Mouse (Mus musculus) neural tube, embryonic 13.5 days (tissue): ENCODE results near the gene Lnx2. TPM values are rescaled to one million over a fixed set of nuclear protein-coding genes. Genes with fewer than 3 reads are reported as not detected.

Experiments
- ATAC-seq: fragments of 200-750 bp; cut with Nextera tagmentation; 2 replicates; pipeline ENCODE4 v1.8.0; 2017; ENCODE audit warnings: low read depth, mild to moderate bottlenecking, moderate TSS enrichment, moderate library complexity
- H3K27ac ChIP-seq: fragments of 300-500 bp; sonication (generic); replicated peaks from 2 replicates; pipeline ENCODE4 v1.5.1; 2015; ENCODE audit warnings: moderate library complexity, mild to moderate bottlenecking, inconsistent platforms
- H3K27me3 ChIP-seq: fragments of 300-500 bp; sonication (generic); 2 replicates; pipeline ENCODE4 v1.6.1; 2015; ENCODE audit warnings: mild to moderate bottlenecking, inconsistent platforms
- H3K36me3 ChIP-seq: fragments of 300-500 bp; sonication (generic); 2 replicates; pipeline ENCODE4 v1.6.1; 2015; ENCODE audit warnings: mild to moderate bottlenecking, inconsistent platforms
- H3K4me1 ChIP-seq: fragments of 300-500 bp; sonication (generic); replicated peaks from 2 replicates; pipeline ENCODE4 v1.6.1; 2015; ENCODE audit warnings: inconsistent platforms
- H3K4me2 ChIP-seq: fragments of 300-500 bp; sonication (generic); 2 replicates; pipeline ENCODE4 v1.6.1; 2015; ENCODE audit warnings: inconsistent platforms, mild to moderate bottlenecking, moderate library complexity
- H3K4me3 ChIP-seq: fragments of 300-500 bp; sonication (generic); 2 replicates; pipeline ENCODE4 v1.5.1; 2015; ENCODE audit warnings: mild to moderate bottlenecking, inconsistent platforms
- H3K9ac ChIP-seq: fragments of 300-500 bp; sonication (generic); 2 replicates; pipeline ENCODE4 v1.6.1; 2015; ENCODE audit warnings: moderate library complexity, mild to moderate bottlenecking, inconsistent platforms
- H3K9me3 ChIP-seq: fragments of 300-500 bp; sonication (generic); 2 replicates; pipeline ENCODE4 v1.6.1; 2016; ENCODE audit warnings: inconsistent platforms
- WGBS: fragments of 180-500 bp; shearing (Covaris S2); methylation state at CpG from one replicate; pipeline ENCODE4 v1.1.7; 2015; 5-methylcytosine and 5-hydroxymethylcytosine counted together
- polyA plus RNA-seq: library from polyadenylated mRNA; unstranded; fragments of >200 nt; fragmentation: Nextera tagmentation; extraction: Ambion mirVana; gene quantifications from 2 replicates; pipeline ENCODE4 v1.2.1, GENCODE M21; 2015

Gene Lnx2
- polyA plus RNA-seq, 1 experiment from 2014 or later = 7.4 TPM

GRCm38 (mm10) chr5:147056712-147057290, 19.6 kb downstream of the Lnx2 start:
- 87% methylated on average over 10 of the region's 10 CpGs for WGBS
- Histone ChIP-seq H3K27ac (no peak overlapping the region), H3K36me3 (no peaks in the 10 kb centered on the region), H3K27me3 (no peaks in the 10 kb centered on the region), H3K4me2 (no peak overlapping the region), H3K9ac (no peak overlapping the region), H3K9me3 (no peaks in the 10 kb centered on the region), H3K4me1 (peaks cover 8% of the 10 kb centered on the region), H3K4me3 (no peak overlapping the region)
- ATAC-seq = no peak

- no peaks in the 10 kb centered on the region for H3K27me3 ChIP-seq
- WGBS = 88% methylated on average over 6 of the region's 6 CpGs
- H3K36me3 ChIP-seq = no peaks in the 10 kb centered on the region
- no peak for ATAC-seq
- H3K9ac ChIP-seq = no peak overlapping the region
- H3K4me3 ChIP-seq = no peak overlapping the region
- H3K4me2 ChIP-seq = no peak overlapping the region
- no peak overlapping the region for H3K27ac ChIP-seq
- H3K4me1 ChIP-seq = peaks cover 17% of the 10 kb centered on the region
- no peaks in the 10 kb centered on the region for H3K9me3 ChIP-seq
Measured at GRCm38 (mm10) chr5:147055572-147056245, 20.7 kb downstream of the Lnx2 start.

GRCm38 (mm10) chr5:147054747-147055270, 21.6 kb downstream of the Lnx2 start:
- Histone ChIP-seq H3K4me2 (no peak overlapping the region), H3K27ac (no peak overlapping the region), H3K9ac (no peak overlapping the region), H3K4me1 (peaks cover 21% of the 10 kb centered on the region), H3K9me3 (no peaks in the 10 kb centered on the region), H3K36me3 (no peaks in the 10 kb centered on the region), H3K27me3 (no peaks in the 10 kb centered on the region), H3K4me3 (no peak overlapping the region)
- 89% methylated on average over 2 of the region's 2 CpGs for WGBS
- no peak for ATAC-seq

- H3K9me3 ChIP-seq = no peaks in the 10 kb centered on the region
- WGBS = 87% methylated on average over 6 of the region's 6 CpGs
- ATAC-seq = no peak
- H3K4me1 ChIP-seq = peaks cover 25% of the 10 kb centered on the region
- H3K36me3 ChIP-seq = no peaks in the 10 kb centered on the region
- H3K9ac ChIP-seq = no peak overlapping the region
- no peaks in the 10 kb centered on the region for H3K27me3 ChIP-seq
- no peak overlapping the region for H3K4me2 ChIP-seq
- H3K4me3 ChIP-seq = no peak overlapping the region
- H3K27ac ChIP-seq = no peak overlapping the region
Measured at GRCm38 (mm10) chr5:147054328-147054727, 22.1 kb downstream of the Lnx2 start.

- ATAC-seq = no peak
- Histone ChIP-seq H3K4me2 (no peak overlapping the region), H3K4me3 (no peak overlapping the region), H3K27me3 (no peaks in the 10 kb centered on the region), H3K36me3 (no peaks in the 10 kb centered on the region), H3K4me1 (peaks cover 25% of the 10 kb centered on the region), H3K27ac (no peak overlapping the region), H3K9me3 (no peaks in the 10 kb centered on the region), H3K9ac (no peak overlapping the region)
- 79% methylated on average over 3 of the region's 3 CpGs for WGBS
Measured at GRCm38 (mm10) chr5:147053481-147053880, 22.9 kb downstream of the Lnx2 start.

- H3K27ac ChIP-seq = no peak overlapping the region
- no peaks in the 10 kb centered on the region for H3K36me3 ChIP-seq
- no peaks in the 10 kb centered on the region for H3K27me3 ChIP-seq
- no peaks in the 10 kb centered on the region for H3K9me3 ChIP-seq
- 93% methylated on average over 6 of the region's 6 CpGs for WGBS
- no peak overlapping the region for H3K9ac ChIP-seq
- no peak overlapping the region for H3K4me3 ChIP-seq
- H3K4me2 ChIP-seq = no peak overlapping the region
- H3K4me1 ChIP-seq = peaks cover 25% of the 10 kb centered on the region
- ATAC-seq = no peak
Measured at GRCm38 (mm10) chr5:147053071-147053470, 23.3 kb downstream of the Lnx2 start.

- Histone ChIP-seq H3K27ac (no peak overlapping the region), H3K4me1 (peaks cover 25% of the 10 kb centered on the region), H3K4me2 (peak overlapping the region; percentile 30; the same call in 1 of the 2 replicates), H3K9ac (peak overlapping the region; percentile 4; the same call in 1 of the 2 replicates), H3K9me3 (no peaks in the 10 kb centered on the region), H3K4me3 (no peak overlapping the region), H3K36me3 (no peaks in the 10 kb centered on the region), H3K27me3 (no peaks in the 10 kb centered on the region)
- no peak for ATAC-seq
- 63% methylated on average over 4 of the region's 4 CpGs for WGBS
Measured at GRCm38 (mm10) chr5:147052309-147052558, 24.2 kb downstream of the Lnx2 start.

GRCm38 (mm10) chr5:147051500-147052308, 24.7 kb downstream of the Lnx2 start:
- no peak for ATAC-seq
- Histone ChIP-seq H3K27me3 (no peaks in the 10 kb centered on the region), H3K4me1 (peaks cover 25% of the 10 kb centered on the region), H3K4me3 (no peak overlapping the region), H3K9ac (peak overlapping the region; percentile 4; the same call in 1 of the 2 replicates), H3K36me3 (no peaks in the 10 kb centered on the region), H3K9me3 (no peaks in the 10 kb centered on the region), H3K4me2 (peak overlapping the region; percentile 30), H3K27ac (no peak overlapping the region)
- WGBS = 46% methylated on average over 29 of the region's 29 CpGs

GRCm38 (mm10) chr5:147050816-147051499, 25.4 kb downstream of the Lnx2 start:
- Histone ChIP-seq H3K4me1 (peaks cover 30% of the 10 kb centered on the region), H3K27ac (no peak overlapping the region), H3K9me3 (no peaks in the 10 kb centered on the region), H3K36me3 (no peaks in the 10 kb centered on the region), H3K27me3 (no peaks in the 10 kb centered on the region), H3K4me3 (no peak overlapping the region), H3K4me2 (no peak overlapping the region; the same call in 1 of the 2 replicates), H3K9ac (no peak overlapping the region)
- 73% methylated on average over 13 of the region's 13 CpGs for WGBS
- ATAC-seq = no peak

GRCm38 (mm10) chr5:147049544-147050209, 26.7 kb downstream of the Lnx2 start:
- Histone ChIP-seq H3K36me3 (no peaks in the 10 kb centered on the region), H3K9me3 (no peaks in the 10 kb centered on the region), H3K4me1 (peaks cover 40% of the 10 kb centered on the region), H3K4me3 (no peak overlapping the region), H3K9ac (no peak overlapping the region), H3K27ac (no peak overlapping the region; the same call in 1 of the 2 replicates), H3K4me2 (no peak overlapping the region), H3K27me3 (no peaks in the 10 kb centered on the region)
- WGBS = 71% methylated on average over 19 of the region's 19 CpGs
- no peak for ATAC-seq

- Histone ChIP-seq H3K4me2 (no peak overlapping the region), H3K4me3 (no peak overlapping the region), H3K4me1 (peaks cover 49% of the 10 kb centered on the region), H3K36me3 (no peaks in the 10 kb centered on the region), H3K9ac (no peak overlapping the region), H3K27ac (no peak overlapping the region), H3K27me3 (no peaks in the 10 kb centered on the region), H3K9me3 (no peaks in the 10 kb centered on the region)
- ATAC-seq = no peak
- 49% methylated on average over 11 of the region's 11 CpGs for WGBS
Measured at GRCm38 (mm10) chr5:147045929-147046328, 30.5 kb downstream of the Lnx2 start.
